Mouse (Mus musculus): ENCODE results near the gene Tcf15.

DNA sequence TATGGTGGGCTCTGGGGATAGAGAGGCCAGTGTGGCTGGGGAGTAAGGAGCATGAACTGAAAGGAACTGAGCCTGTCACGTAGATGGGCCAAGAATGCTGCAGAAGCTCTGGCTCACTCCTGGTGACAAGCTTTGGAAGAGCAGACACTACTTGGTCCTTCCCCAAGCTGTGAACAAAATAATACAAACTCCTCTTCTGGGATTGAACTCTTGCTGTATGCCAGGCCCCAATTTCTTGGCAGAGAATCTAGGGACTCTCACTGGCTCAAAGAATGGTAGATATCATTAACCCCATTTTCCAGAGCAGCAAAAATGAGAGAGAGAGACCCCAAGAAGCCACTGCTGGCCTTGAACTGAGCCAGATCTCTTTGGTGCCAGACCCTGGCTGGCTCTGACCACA is 1.9 kb upstream of the Tcf15 start:
- TF ChIP-seq E2F4 (IDR thresholded peaks at IDR 0.05; ENCODE audit: insufficient read depth) (no peak), USF1 (IDR thresholded peaks at IDR 0.05; ENCODE audit: low read depth) (no peak), MAX (IDR thresholded peaks at IDR 0.05; ENCODE audit: low read depth) (no peak), POLR2AphosphoS2 (IDR thresholded peaks at IDR 0.05; ENCODE audit: insufficient read length, low read depth) (no peak)
